Mouse (Mus musculus) spleen, adult 2 months (tissue): ENCODE data around the gene Snapc4. TPM values are rescaled to one million over a fixed set of nuclear protein-coding genes. Genes with fewer than 3 reads are reported as not detected.

ENCODE experiments used
- DNase-seq, 2 experiments: peaks; one replicate each; pipeline versions ENCODE4 v3.0.0 to v3.0.0-alpha.2; 2012 to 2021; ENCODE audit warnings: low spot score in 2 of 2, low read depth in 1 of 2
- H3K27ac ChIP-seq: fragments of 200-500 bp; 2 replicates; pipeline ENCODE4 v1.5.1; 2012; ENCODE audit warnings: low read length, inconsistent platforms; ENCODE audit not compliant: insufficient read depth
- H3K27me3 ChIP-seq: fragments of 200-500 bp; 2 replicates; pipeline ENCODE4 v1.6.1; 2012; ENCODE audit warnings: mild to moderate bottlenecking, moderate library complexity, low read length, inconsistent platforms; ENCODE audit not compliant: control insufficient read depth, insufficient read depth
- H3K36me3 ChIP-seq: fragments of 200-500 bp; 2 replicates; pipeline ENCODE4 v1.6.1; 2012; ENCODE audit warnings: mild to moderate bottlenecking, low read length, inconsistent platforms; ENCODE audit not compliant: control insufficient read depth, insufficient read depth
- H3K4me1 ChIP-seq: fragments of 200-500 bp; 2 replicates; pipeline ENCODE4 v1.6.1; 2011; ENCODE audit warnings: inconsistent platforms; ENCODE audit not compliant: control insufficient read depth, insufficient read depth, insufficient read length
- H3K4me3 ChIP-seq: fragments of 200-500 bp; 2 replicates; pipeline ENCODE4 v1.5.1; 2011; ENCODE audit warnings: mild to moderate bottlenecking, inconsistent platforms; ENCODE audit not compliant: insufficient read depth, insufficient read length; ENCODE audit errors: extremely low read depth
- CTCF ChIP-seq: fragments of 200-500 bp; IDR thresholded peaks from 2 replicates; pipeline ENCODE4 v1.5.1; 2011; ENCODE audit warnings: mild to moderate bottlenecking, inconsistent platforms; ENCODE audit not compliant: insufficient read depth, insufficient read length, insufficient replicate concordance; ENCODE audit errors: extremely low read depth
- POLR2A ChIP-seq: fragments of 200-500 bp; IDR thresholded peaks from 2 replicates; pipeline ENCODE4 v1.6.1; 2011; ENCODE audit warnings: low read depth, low read length, inconsistent platforms
- WGBS: fragments of 180-500 bp; shearing (Covaris S2); methylation state at CpG from one replicate; pipeline ENCODE4 v1.1.7; 2018; 5-methylcytosine and 5-hydroxymethylcytosine counted together
- polyA plus RNA-seq: library from polyadenylated mRNA; depleted of rRNA; stranded (reverse); fragments of >200 nt; gene quantifications from 2 replicates; pipeline ENCODE4 v1.2.3, GENCODE M21; 2012

The Snapc4 gene
- polyA plus RNA-seq, 1 experiment = 41.1 TPM

GRCm38 (mm10) chr2:26329402-26329801 lies 51.1 kb downstream of the Snapc4 start:
- TF ChIP-seq POLR2A (no peak), CTCF (no peak)
- Histone ChIP-seq H3K27me3 (no peaks in the 10 kb centered on the region), H3K27ac (no peak overlapping the region), H3K4me1 (no peaks in the 10 kb centered on the region), H3K36me3 (no peaks in the 10 kb centered on the region), H3K4me3 (no peak overlapping the region)
- no peak for DNase-seq
- WGBS = 90% methylated on average over 8 of the region's 8 CpGs

GRCm38 (mm10) chr2:26327852-26328251 lies 52.6 kb downstream of the Snapc4 start:
- no peak for DNase-seq
- Histone ChIP-seq H3K36me3 (peaks cover 3% of the 10 kb centered on the region), H3K4me1 (no peaks in the 10 kb centered on the region), H3K27me3 (no peaks in the 10 kb centered on the region), H3K4me3 (no peak overlapping the region), H3K27ac (no peak overlapping the region)
- WGBS = 69% methylated on average over 4 of the region's 4 CpGs
- TF ChIP-seq CTCF = no peak
- no peak for TF ChIP-seq POLR2A

- TF ChIP-seq POLR2A (no peak), CTCF (peak; percentile 91)
- 68% methylated on average over 15 of the region's 15 CpGs for WGBS
- H3K27me3 ChIP-seq = no peaks in the 10 kb centered on the region
- no peak overlapping the region for H3K27ac ChIP-seq
- no peaks in the 10 kb centered on the region for H3K4me1 ChIP-seq
- peaks cover 3% of the 10 kb centered on the region for H3K36me3 ChIP-seq
- peak; percentile 33 to 37 for DNase-seq
- no peak overlapping the region for H3K4me3 ChIP-seq
These were observed 54.9 kb downstream of the Snapc4 start for GRCm38 (mm10) chr2:26325386-26326181.

GRCm38 (mm10) chr2:26324917-26325316 lies 55.5 kb downstream of the Snapc4 start:
- no peak for DNase-seq
- H3K4me1 ChIP-seq = no peaks in the 10 kb centered on the region
- no peak overlapping the region for H3K4me3 ChIP-seq
- TF ChIP-seq POLR2A = no peak
- TF ChIP-seq CTCF = no peak
- WGBS = 88% methylated on average over 2 of the region's 2 CpGs
- peaks cover 3% of the 10 kb centered on the region for H3K36me3 ChIP-seq
- H3K27ac ChIP-seq = no peak overlapping the region
- H3K27me3 ChIP-seq = no peaks in the 10 kb centered on the region

GRCm38 (mm10) chr2:26323589-26324325 lies 56.7 kb downstream of the Snapc4 start:
- TF ChIP-seq POLR2A = no peak
- no peak for TF ChIP-seq CTCF
- no peak overlapping the region for H3K27ac ChIP-seq
- no peak for DNase-seq
- no peak overlapping the region for H3K4me3 ChIP-seq
- H3K4me1 ChIP-seq = no peaks in the 10 kb centered on the region
- WGBS = 95% methylated on average over 13 of the region's 13 CpGs
- no peaks in the 10 kb centered on the region for H3K27me3 ChIP-seq
- peaks cover 3% of the 10 kb centered on the region for H3K36me3 ChIP-seq

- TF ChIP-seq POLR2A (no peak), CTCF (no peak)
- Histone ChIP-seq H3K4me3 (no peak overlapping the region), H3K27me3 (no peaks in the 10 kb centered on the region), H3K27ac (no peak overlapping the region), H3K4me1 (peaks cover 4% of the 10 kb centered on the region), H3K36me3 (peaks cover 3% of the 10 kb centered on the region)
- WGBS = 90% methylated on average over 14 of the region's 14 CpGs
- DNase-seq = no peak
These were observed 59.9 kb downstream of the Snapc4 start for GRCm38 (mm10) chr2:26320245-26321185.
